Mouse (Mus musculus) hindbrain, embryonic 13.5 days (tissue): ENCODE measurements at regions not wholly inside any gene's neighbourhood (a gene's known extent, or its start where the extent isn't known, plus 50 kb on each side); places are given as distances from the start of the nearest gene placed in this dataset.

ENCODE experiments used
- ATAC-seq: fragments of 200-750 bp; cut with Nextera tagmentation; 2 replicates; pipeline ENCODE4 v1.8.0; 2017; ENCODE audit warnings: moderate TSS enrichment; ENCODE audit not compliant: low FRiP score
- H3K27ac ChIP-seq: fragments of 300-500 bp; sonication (generic); 2 replicates; pipeline ENCODE4 v1.5.1; 2015; ENCODE audit warnings: inconsistent platforms, mild to moderate bottlenecking, moderate library complexity
- H3K27me3 ChIP-seq: fragments of 300-500 bp; sonication (generic); 2 replicates; pipeline ENCODE4 v1.6.1; 2015; ENCODE audit warnings: mild to moderate bottlenecking, inconsistent platforms
- H3K36me3 ChIP-seq: fragments of 300-500 bp; sonication (generic); 2 replicates; pipeline ENCODE4 v1.6.1; 2015; ENCODE audit warnings: mild to moderate bottlenecking, inconsistent platforms
- H3K4me1 ChIP-seq: fragments of 300-500 bp; sonication (generic); replicated peaks from 2 replicates; pipeline ENCODE4 v1.6.1; 2015; ENCODE audit warnings: inconsistent platforms
- H3K4me2 ChIP-seq: fragments of 300-500 bp; sonication (generic); 2 replicates; pipeline ENCODE4 v1.6.1; 2015; ENCODE audit warnings: inconsistent platforms, mild to moderate bottlenecking, moderate library complexity
- H3K4me3 ChIP-seq: fragments of 300-500 bp; sonication (generic); 2 replicates; pipeline ENCODE4 v1.5.1; 2015; ENCODE audit warnings: mild to moderate bottlenecking, inconsistent platforms
- H3K9ac ChIP-seq: fragments of 300-500 bp; sonication (generic); 2 replicates; pipeline ENCODE4 v1.6.1; 2015; ENCODE audit warnings: mild to moderate bottlenecking, inconsistent platforms
- H3K9me3 ChIP-seq: fragments of 300-500 bp; sonication (generic); 2 replicates; pipeline ENCODE4 v1.6.1; 2016; ENCODE audit warnings: inconsistent platforms
- WGBS: fragments of 180-500 bp; shearing (Covaris S2); methylation state at CpG from one replicate; pipeline ENCODE4 v1.1.7; 2015; 5-methylcytosine and 5-hydroxymethylcytosine counted together

DNA sequence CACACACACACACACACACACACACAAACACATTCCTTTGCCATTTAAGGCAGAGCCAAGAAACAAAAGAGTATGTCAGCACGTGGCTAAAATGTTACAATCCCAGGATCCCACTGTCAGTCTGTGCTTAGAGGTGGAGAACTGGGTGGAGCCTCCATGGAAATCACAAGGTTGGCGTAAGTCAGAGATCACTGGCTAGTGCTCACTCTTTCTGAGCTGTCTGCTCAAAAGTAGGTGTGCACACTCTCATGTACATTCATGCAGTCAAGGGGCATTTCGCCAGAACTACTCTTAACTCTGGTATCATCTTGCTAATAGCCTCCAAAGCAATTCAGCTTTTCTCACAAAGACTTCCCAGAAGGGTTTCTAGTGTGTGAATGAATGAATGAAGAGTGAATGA is 318.2 kb downstream of the Gm45692 start:
- Histone ChIP-seq H3K27ac (no peak overlapping the region), H3K9me3 (no peaks in the 10 kb centered on the region), H3K4me1 (peaks cover 38% of the 10 kb centered on the region), H3K9ac (no peak overlapping the region), H3K36me3 (no peaks in the 10 kb centered on the region), H3K27me3 (no peaks in the 10 kb centered on the region), H3K4me2 (no peak overlapping the region), H3K4me3 (no peak overlapping the region)
- ATAC-seq = no peak
- 60% methylated on average over 3 of the region's 3 CpGs for WGBS

GRCm38 (mm10) chr8:26438246-26438862 is 319.0 kb downstream of the Gm45692 start:
- Histone ChIP-seq H3K27ac (peak overlapping the region; percentile 78), H3K4me2 (peak overlapping the region; percentile 46), H3K27me3 (no peaks in the 10 kb centered on the region), H3K4me1 (peaks cover 41% of the 10 kb centered on the region), H3K4me3 (peak overlapping the region; percentile 11), H3K9me3 (no peaks in the 10 kb centered on the region), H3K9ac (peak overlapping the region; percentile 35; the same call in 1 of the 2 replicates), H3K36me3 (no peaks in the 10 kb centered on the region)
- peak; percentile 50 for ATAC-seq
- WGBS = 39% methylated on average over 15 of the region's 15 CpGs

DNA sequence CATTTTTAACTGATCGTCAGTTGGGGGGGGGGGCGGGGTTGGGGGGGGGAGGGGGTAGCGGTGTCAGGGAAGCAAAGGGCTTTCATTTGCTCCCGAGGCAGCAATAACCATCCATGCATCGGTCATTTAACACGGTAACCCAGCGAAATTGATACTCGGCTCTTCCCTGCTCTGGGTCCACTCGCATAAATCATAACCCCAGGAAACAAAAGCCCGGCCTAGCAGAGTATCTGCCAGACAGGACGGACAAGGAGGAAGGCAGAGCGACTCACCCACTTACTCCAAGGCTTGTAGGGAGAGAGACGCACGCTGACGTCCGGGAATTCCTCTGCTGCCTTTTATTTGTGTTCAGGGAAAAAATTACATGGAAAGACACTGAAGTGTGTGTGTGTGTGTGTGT is 319.5 kb downstream of the Gm45692 start:
- Histone ChIP-seq H3K36me3 (no peaks in the 10 kb centered on the region), H3K4me1 (peaks cover 41% of the 10 kb centered on the region), H3K27ac (peak overlapping the region; percentile 78), H3K4me3 (peak overlapping the region; percentile 11), H3K4me2 (peak overlapping the region; percentile 46), H3K9ac (peak overlapping the region; percentile 35; the same call in 1 of the 2 replicates), H3K9me3 (no peaks in the 10 kb centered on the region), H3K27me3 (no peaks in the 10 kb centered on the region)
- ATAC-seq = no peak
- 22% methylated on average over 16 of the region's 16 CpGs for WGBS

DNA sequence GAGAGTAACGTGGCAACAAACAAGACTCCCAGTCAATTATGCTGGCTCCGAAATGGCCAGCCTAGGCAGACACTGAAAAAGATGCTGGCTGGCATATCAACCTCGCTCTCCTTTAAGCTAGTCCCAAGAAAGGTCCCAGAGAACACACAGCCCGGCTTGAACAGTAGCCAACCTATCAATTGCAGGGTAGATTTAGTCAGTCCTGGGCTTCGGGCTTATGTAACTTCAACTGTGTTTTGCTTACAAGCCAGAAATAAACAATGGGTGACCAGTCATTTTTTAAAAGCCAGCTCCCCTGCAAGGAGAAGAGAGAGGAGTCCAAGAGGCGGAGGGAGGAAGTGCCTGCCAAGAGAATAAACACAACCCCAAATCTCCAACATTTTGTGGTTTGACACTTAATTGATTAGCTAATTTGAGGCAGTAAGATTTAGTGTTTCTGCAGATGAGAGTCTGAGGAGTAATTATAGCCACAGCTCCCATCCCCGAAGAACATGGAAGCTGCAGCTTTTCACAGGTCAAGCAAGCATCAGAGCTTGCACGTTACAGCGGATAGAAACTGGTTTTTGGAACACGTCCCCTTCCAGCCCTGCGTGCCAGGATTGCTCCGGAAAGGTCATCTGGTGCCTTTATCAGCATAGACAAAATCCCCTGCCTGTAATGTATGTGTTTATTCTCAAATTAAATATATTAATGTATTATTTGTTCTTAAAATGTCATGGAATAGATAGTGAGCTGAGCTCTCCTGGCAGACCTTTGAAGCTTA is 322.1 kb downstream of the Gm45692 start:
- H3K27ac ChIP-seq = 0 out of 2 replicates have a peak overlapping the region, but pooled peaks have one; percentile 3
- WGBS = 62% methylated on average over 12 of the region's 12 CpGs
- H3K9me3 ChIP-seq = no peaks in the 10 kb centered on the region
- ATAC-seq = peak; percentile 33
- H3K36me3 ChIP-seq = no peaks in the 10 kb centered on the region
- peaks cover 4% of the 10 kb centered on the region; the same call in 1 of the 2 replicates for H3K27me3 ChIP-seq
- peaks cover 41% of the 10 kb centered on the region for H3K4me1 ChIP-seq
- H3K4me2 ChIP-seq = no peak overlapping the region
- no peak overlapping the region for H3K9ac ChIP-seq
- no peak overlapping the region for H3K4me3 ChIP-seq

DNA sequence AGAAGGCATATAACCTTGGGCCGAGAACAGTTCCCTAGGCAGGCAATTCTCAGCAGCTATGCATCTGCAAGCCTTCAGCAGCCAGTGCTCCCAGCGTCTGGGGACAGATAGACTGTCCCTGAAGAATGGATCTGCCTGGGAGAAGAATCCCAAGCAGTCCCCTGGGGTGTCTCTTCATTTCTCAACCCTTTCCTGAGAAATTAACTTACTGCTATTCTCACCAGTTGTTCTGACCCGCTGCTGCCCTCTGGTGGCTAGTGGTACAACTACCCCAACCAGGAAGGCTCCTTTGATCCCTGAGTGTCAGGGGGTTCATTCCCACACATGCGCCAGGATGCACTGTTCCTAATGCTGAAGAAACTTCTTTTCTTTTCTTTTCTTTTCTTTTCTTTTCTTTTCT is 323.7 kb downstream of the Gm45692 start:
- peaks cover 4% of the 10 kb centered on the region; the same call in 1 of the 2 replicates for H3K27me3 ChIP-seq
- no peak overlapping the region for H3K4me3 ChIP-seq
- no peak overlapping the region for H3K27ac ChIP-seq
- peaks cover 33% of the 10 kb centered on the region for H3K4me1 ChIP-seq
- no peak overlapping the region for H3K9ac ChIP-seq
- no peaks in the 10 kb centered on the region for H3K9me3 ChIP-seq
- H3K36me3 ChIP-seq = no peaks in the 10 kb centered on the region
- WGBS = 39% methylated on average over 4 of the region's 4 CpGs
- no peak overlapping the region for H3K4me2 ChIP-seq
- no peak for ATAC-seq

GRCm38 (mm10) chr8:26443735-26444134 is 324.4 kb downstream of the Gm45692 start:
- H3K4me3 ChIP-seq = no peak overlapping the region
- no peaks in the 10 kb centered on the region for H3K9me3 ChIP-seq
- peaks cover 26% of the 10 kb centered on the region for H3K4me1 ChIP-seq
- no peak overlapping the region for H3K9ac ChIP-seq
- no peak for ATAC-seq
- no peak overlapping the region for H3K27ac ChIP-seq
- 93% methylated on average over 11 of the region's 11 CpGs for WGBS
- no peaks in the 10 kb centered on the region for H3K36me3 ChIP-seq
- H3K27me3 ChIP-seq = peaks cover 4% of the 10 kb centered on the region; the same call in 1 of the 2 replicates
- no peak overlapping the region for H3K4me2 ChIP-seq

DNA sequence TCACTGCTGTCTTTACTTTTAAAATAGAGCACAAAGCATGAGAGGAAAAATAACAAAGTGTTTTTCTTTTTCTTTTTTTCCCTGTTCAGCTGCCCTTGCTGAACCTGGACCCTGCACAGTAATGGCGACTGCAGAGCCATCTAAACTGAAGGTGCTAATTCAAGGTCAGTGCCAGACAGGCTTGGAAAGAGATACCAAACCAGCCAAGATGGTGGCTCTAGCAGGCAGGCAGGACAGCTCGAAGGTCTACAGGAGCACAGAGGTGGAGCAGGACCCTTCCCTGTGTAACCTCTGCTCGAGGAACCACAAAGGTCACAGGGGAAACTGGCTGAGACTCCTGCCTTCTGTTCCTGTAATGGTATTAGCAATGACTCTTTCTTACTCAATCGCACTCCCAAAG is 326.7 kb downstream of the Gm45692 start:
- Histone ChIP-seq H3K9me3 (no peaks in the 10 kb centered on the region), H3K4me2 (no peak overlapping the region)
- no peak for ATAC-seq

DNA sequence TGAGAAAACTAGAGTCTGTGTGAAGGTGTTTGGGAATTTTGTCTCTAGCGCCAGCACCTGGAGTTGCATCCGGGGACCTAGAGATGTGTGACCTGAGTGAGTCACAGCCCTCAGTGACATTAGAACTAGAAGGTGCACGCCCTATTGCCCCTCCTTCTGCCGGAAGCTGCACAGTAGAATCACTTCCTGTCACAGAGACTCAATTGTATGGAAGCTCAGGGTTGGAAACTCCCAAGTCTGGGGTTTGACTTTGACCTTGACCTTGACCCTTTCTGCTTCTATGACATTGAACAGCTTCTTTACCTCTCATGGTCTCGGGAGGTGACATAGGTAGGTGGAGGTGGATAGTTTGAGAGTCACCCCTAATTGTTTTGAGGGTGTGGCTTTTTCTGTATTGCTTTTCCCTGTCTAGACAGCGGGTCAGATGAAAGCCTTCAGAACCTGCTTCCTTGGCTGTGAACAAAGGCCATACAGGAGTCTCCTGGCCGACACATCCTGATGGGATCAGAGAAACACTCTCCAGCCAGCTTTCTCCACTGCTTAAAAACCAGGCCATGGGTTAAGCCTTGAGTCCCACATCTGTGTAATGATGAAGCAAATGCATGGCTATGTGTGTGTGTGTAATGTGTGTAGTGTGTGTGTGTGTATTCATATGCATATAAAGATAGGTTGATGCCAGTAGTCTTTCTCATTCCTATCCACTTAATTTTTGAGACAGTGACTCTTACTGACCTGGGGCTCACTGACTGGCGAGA is 328.7 kb downstream of the Gm45692 start:
- 88% methylated on average over 8 of the region's 8 CpGs for WGBS
- H3K9ac ChIP-seq = no peak overlapping the region
- H3K27me3 ChIP-seq = peaks cover 7% of the 10 kb centered on the region
- no peak overlapping the region for H3K27ac ChIP-seq
- peaks cover 4% of the 10 kb centered on the region; the same call in 1 of the 2 replicates for H3K4me1 ChIP-seq
- H3K36me3 ChIP-seq = no peaks in the 10 kb centered on the region
- no peak overlapping the region for H3K4me3 ChIP-seq
- H3K4me2 ChIP-seq = no peak overlapping the region
- H3K9me3 ChIP-seq = no peaks in the 10 kb centered on the region
- ATAC-seq = no peak

More for the DNA sequence above, 326.7 kb downstream of the Gm45692 start:
- H3K36me3 ChIP-seq = no peaks in the 10 kb centered on the region
- H3K4me1 ChIP-seq = peaks cover 16% of the 10 kb centered on the region
- no peak overlapping the region for H3K4me3 ChIP-seq
- H3K27ac ChIP-seq = no peak overlapping the region
- no peak overlapping the region for H3K9ac ChIP-seq
- H3K27me3 ChIP-seq = peaks cover 4% of the 10 kb centered on the region; the same call in 1 of the 2 replicates
- WGBS = 81% methylated on average over 4 of the region's 4 CpGs

GRCm38 (mm10) chr8:26449291-26449690 is 330.0 kb downstream of the Gm45692 start:
- no peak overlapping the region for H3K4me2 ChIP-seq
- 94% methylated on average over 7 of the region's 7 CpGs for WGBS
- no peaks in the 10 kb centered on the region for H3K36me3 ChIP-seq
- H3K4me1 ChIP-seq = peaks cover 4% of the 10 kb centered on the region; the same call in 1 of the 2 replicates
- no peak for ATAC-seq
- no peak overlapping the region for H3K4me3 ChIP-seq
- H3K9me3 ChIP-seq = no peaks in the 10 kb centered on the region
- H3K27ac ChIP-seq = no peak overlapping the region
- H3K9ac ChIP-seq = no peak overlapping the region
- peaks cover 5% of the 10 kb centered on the region for H3K27me3 ChIP-seq

DNA sequence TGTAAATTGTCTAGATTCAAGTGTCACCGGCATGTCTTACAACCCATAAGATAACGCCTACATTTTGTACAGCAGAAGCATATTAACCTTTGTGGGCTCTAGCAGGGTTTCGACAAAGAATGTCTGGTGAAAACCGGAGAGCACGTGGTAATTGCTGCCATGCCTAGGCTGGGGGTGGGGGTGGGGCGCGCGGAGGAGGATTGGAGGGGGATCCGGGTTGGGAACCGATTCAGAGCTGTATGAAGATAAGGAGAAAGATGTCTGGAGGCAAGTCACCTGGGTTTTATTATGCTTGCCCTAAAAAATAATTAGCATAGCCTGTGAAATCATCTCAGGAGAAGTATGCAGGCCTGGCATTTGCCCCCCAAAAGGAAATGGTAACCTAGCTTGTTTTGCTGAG is 331.2 kb downstream of the Gm45692 start:
- H3K4me1 ChIP-seq = peaks cover 4% of the 10 kb centered on the region; the same call in 1 of the 2 replicates
- no peaks in the 10 kb centered on the region for H3K36me3 ChIP-seq
- WGBS = 65% methylated on average over 10 of the region's 10 CpGs
- no peak overlapping the region for H3K4me2 ChIP-seq
- no peak for ATAC-seq
- H3K9ac ChIP-seq = no peak overlapping the region
- H3K4me3 ChIP-seq = no peak overlapping the region
- no peaks in the 10 kb centered on the region for H3K9me3 ChIP-seq
- no peak overlapping the region for H3K27ac ChIP-seq
- peaks cover 3% of the 10 kb centered on the region; the same call in 1 of the 2 replicates for H3K27me3 ChIP-seq

- Histone ChIP-seq H3K4me2 (no peak overlapping the region), H3K9me3 (no peaks in the 10 kb centered on the region), H3K4me1 (peaks cover 4% of the 10 kb centered on the region; the same call in 1 of the 2 replicates), H3K36me3 (no peaks in the 10 kb centered on the region), H3K4me3 (no peak overlapping the region), H3K27me3 (peaks cover 3% of the 10 kb centered on the region; the same call in 1 of the 2 replicates), H3K27ac (no peak overlapping the region), H3K9ac (no peak overlapping the region)
- WGBS = 56% methylated on average over 5 of the region's 5 CpGs
- ATAC-seq = no peak
These were observed 333.7 kb downstream of the Gm45692 start for GRCm38 (mm10) chr8:26452976-26453573.

- no peak for ATAC-seq
- WGBS = 61% methylated on average over 2 of the region's 2 CpGs
- Histone ChIP-seq H3K9ac (no peak overlapping the region), H3K36me3 (no peaks in the 10 kb centered on the region), H3K4me3 (no peak overlapping the region), H3K4me2 (no peak overlapping the region), H3K27me3 (peaks cover 5% of the 10 kb centered on the region; the same call in 1 of the 2 replicates), H3K27ac (no peak overlapping the region), H3K9me3 (no peaks in the 10 kb centered on the region), H3K4me1 (peaks cover 17% of the 10 kb centered on the region)
These were observed 346.0 kb downstream of the Gm45692 start for GRCm38 (mm10) chr8:26465346-26465745.
